Mouse (Mus musculus): ENCODE measurements around the gene Slc16a9.

The Slc16a9 gene

GRCm38 (mm10) chr10:70237936-70238335 lies 7.0 kb upstream of the Slc16a9 start:
- ChIA-PET POLR2A (no interaction called here), CTCF (interaction anchor here in 1 of 4 experiments (0.6 kb wide), 1 partner anchor 448 kb away, joined by 3 read pairs; no protein-coding TSS in a partner anchor)

- ChIA-PET POLR2A (interaction anchor here in 3 of 4 experiments (0.6 to 4.0 kb wide), 7 partner anchors 10 to 60 kb away, joined by 3 to 20 read pairs (median 3); no protein-coding TSS in a partner anchor), CTCF (interaction anchor here (0.6 to 4.7 kb wide), 8 partner anchors 11 to 791 kb away, joined by 3 to 25 read pairs (median 5); no protein-coding TSS in a partner anchor)
Observed at GRCm38 (mm10) chr10:70242751-70243444, 2.0 kb upstream of the Slc16a9 start.

- CTCF ChIA-PET = interaction anchor here (0.6 to 4.7 kb wide), 23 partner anchors 9 to 630 kb away, joined by 3 to 25 read pairs (median 4); no protein-coding TSS in a partner anchor
- POLR2A ChIA-PET = interaction anchor here (0.5 to 4.0 kb wide), 36 partner anchors 7 to 584 kb away, joined by 3 to 20 read pairs (median 4); partner anchors contain the start of gene Ccdc6 (in 1 of the 4)
Observed at GRCm38 (mm10) chr10:70245559-70245945, 652 bp downstream of the Slc16a9 start.

DNA sequence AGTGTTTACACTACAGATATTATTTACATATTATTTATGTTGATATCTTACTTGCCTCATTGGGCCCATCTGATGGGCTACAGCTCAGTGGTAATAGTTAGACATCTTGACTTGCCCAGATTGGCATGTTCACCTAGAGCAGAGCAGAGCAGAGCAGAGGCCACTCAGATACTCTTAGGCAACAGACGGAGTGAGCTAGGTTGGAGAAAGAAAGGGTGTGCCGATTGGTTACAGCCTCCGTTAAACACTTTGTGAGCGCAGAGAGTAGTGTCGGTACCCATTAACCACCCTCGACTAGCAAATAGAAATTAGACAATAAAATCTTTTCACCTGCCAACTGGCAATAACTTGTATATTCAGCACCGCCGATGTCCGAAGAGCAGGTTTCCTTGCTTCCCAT lies 1.2 kb downstream of the Slc16a9 start:
- POLR2A ChIA-PET = interaction anchor here (0.5 to 4.0 kb wide), 23 partner anchors 8 to 584 kb away, joined by 3 to 20 read pairs (median 4); no protein-coding TSS in a partner anchor
- CTCF ChIA-PET = interaction anchor here in 3 of 4 experiments (0.6 to 4.7 kb wide), 10 partner anchors 10 to 884 kb away, joined by 3 to 25 read pairs (median 6); no protein-coding TSS in a partner anchor

- POLR2A ChIA-PET = interaction anchor here in 2 of 4 experiments (0.5 to 1.0 kb wide), 3 partner anchors 12 to 1330 kb away, joined by 3 to 5 read pairs (median 4); no protein-coding TSS in a partner anchor
- CTCF ChIA-PET = no interaction called here
Observed at GRCm38 (mm10) chr10:70250354-70250753, 5.5 kb downstream of the Slc16a9 start.

GRCm38 (mm10) chr10:70250766-70251165 lies 5.9 kb downstream of the Slc16a9 start:
- CTCF ChIA-PET = interaction anchor here in 1 of 4 experiments (1.6 kb wide), 1 partner anchor 46 kb away, joined by 5 read pairs; no protein-coding TSS in a partner anchor

DNA sequence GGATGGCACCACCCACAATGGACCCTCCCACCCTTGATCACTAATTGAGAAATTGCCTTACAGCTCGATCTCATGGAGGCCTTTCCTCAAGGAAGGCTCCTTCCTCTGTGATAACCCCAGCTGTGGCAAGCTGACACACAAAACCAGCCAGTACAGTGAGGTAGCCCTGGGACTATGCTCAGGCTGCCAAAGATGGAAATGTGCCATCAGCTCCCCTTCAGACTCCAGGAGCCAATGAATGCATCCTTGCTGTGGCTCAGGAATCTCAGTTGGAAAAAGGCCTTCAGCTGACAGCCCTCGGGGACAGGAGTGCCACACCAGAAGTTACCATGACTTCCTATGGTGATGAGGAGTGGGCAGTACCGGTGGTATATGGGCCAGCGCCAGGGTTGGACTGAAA lies 9.8 kb downstream of the Slc16a9 start:
- POLR2A ChIA-PET = interaction anchor here in 2 of 4 experiments (0.9 to 1.0 kb wide), 2 partner anchors 9 to 39 kb away, joined by 4 to 5 read pairs; no protein-coding TSS in a partner anchor

More at GRCm38 (mm10) chr10:70250766-70251165, 5.9 kb downstream of the Slc16a9 start:
- POLR2A ChIA-PET = interaction anchor here in 3 of 4 experiments (0.5 to 1.0 kb wide), 4 partner anchors 12 to 1331 kb away, joined by 3 to 5 read pairs (median 4); no protein-coding TSS in a partner anchor

DNA sequence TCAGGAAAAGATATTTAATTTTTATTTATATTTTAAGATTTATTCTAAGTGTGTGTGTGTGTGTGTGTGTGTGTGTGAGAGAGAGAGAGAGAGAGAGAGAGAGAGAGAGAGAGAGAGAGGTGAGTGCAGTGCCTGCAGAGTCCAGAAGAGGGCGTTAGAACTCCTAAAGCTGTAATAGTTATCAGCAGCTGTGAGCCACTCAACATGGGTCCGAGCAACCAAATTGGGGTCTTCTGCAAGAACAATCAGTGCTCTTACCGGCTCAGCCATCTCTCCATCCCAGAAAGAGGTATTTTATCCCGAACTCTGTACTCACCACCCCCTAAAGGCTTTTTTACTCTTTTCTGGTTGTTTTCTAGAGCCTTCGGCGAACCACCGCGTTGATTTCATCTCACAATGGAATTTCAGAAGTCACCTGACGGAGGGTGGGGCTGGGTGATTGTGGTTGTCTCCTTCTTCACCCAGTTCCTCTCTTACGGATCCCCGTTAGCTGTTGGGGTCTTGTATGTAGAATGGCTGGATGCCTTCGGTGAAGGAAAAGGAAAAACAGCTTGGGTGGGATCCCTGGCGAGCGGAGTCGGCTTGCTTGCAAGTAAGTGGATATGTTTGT lies 10.8 kb downstream of the Slc16a9 start:
- ChIA-PET POLR2A (interaction anchor here (0.6 to 2.3 kb wide), 19 partner anchors 8 to 812 kb away, joined by 3 to 7 read pairs (median 3); partner anchors contain the start of gene Slc16a9 (in 2 of the 4)), CTCF (interaction anchor here (0.6 to 1.9 kb wide), 52 partner anchors 10 to 1723 kb away, joined by 3 to 25 read pairs (median 4); partner anchors contain the start of gene Slc16a9 (in 3 of the 4))

More for the DNA sequence above, 9.8 kb downstream of the Slc16a9 start:
- CTCF ChIA-PET = interaction anchor here (0.6 to 1.9 kb wide), 8 partner anchors 9 to 698 kb away, joined by 3 to 10 read pairs (median 4); partner anchors contain the start of gene Slc16a9 (in 1 of the 4)

- ChIA-PET POLR2A (interaction anchor here in 2 of 4 experiments (1.0 to 2.3 kb wide), 6 partner anchors 9 to 60 kb away, joined by 3 to 7 read pairs (median 4); partner anchors contain the start of gene Slc16a9 (in 1 of the 2)), CTCF (interaction anchor here in 2 of 4 experiments (0.6 to 1.7 kb wide), 3 partner anchors 12 to 382 kb away, joined by 3 to 25 read pairs (median 7); partner anchors contain the start of gene Slc16a9 (in 1 of the 2))
Observed at GRCm38 (mm10) chr10:70257029-70257428, 12.1 kb downstream of the Slc16a9 start.

- ChIA-PET POLR2A (interaction anchor here in 2 of 4 experiments (0.7 to 1.2 kb wide), 4 partner anchors 15 to 123 kb away, joined by 3 read pairs; no protein-coding TSS in a partner anchor), CTCF (interaction anchor here in 2 of 4 experiments (0.7 to 1.1 kb wide), 2 partner anchors 36 to 108 kb away, joined by 3 read pairs; no protein-coding TSS in a partner anchor)
Observed at GRCm38 (mm10) chr10:70260904-70261303, 16.0 kb downstream of the Slc16a9 start.

- ChIA-PET CTCF (interaction anchor here in 2 of 4 experiments (0.6 to 1.5 kb wide), 4 partner anchors 17 to 192 kb away, joined by 3 to 7 read pairs (median 5); partner anchors contain the start of gene Slc16a9 (in 1 of the 2)), POLR2A (interaction anchor here in 1 of 4 experiments (1.0 to 1.6 kb wide), 3 partner anchors 11 to 32 kb away, joined by 3 to 4 read pairs (median 3); no protein-coding TSS in a partner anchor)
Observed at GRCm38 (mm10) chr10:70262051-70262450, 17.2 kb downstream of the Slc16a9 start.

DNA sequence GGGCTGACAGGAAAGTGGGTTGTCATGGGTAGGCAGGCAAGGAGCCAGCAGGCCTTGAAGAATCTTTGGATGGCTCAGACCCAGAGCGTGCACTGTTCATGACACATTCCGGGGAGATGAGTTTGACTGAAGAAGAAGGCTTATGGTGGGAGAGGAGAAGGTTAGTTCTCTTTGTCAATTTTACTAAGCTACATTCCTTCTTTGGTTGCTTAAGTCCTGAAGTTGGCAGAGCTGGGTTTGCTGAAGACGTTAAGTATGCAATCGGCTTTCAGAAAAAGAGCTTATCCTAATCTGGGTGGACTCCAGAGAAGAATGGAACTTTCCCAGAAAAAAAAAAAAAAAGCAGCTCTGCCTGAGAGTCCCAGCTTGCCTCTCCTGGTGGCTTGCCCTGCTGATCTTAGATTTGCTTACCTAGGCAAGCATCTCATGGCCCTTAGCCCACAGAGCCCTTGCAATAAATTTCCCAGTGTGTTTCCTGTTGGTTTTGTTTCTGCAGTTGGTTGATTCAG lies 18.8 kb downstream of the Slc16a9 start:
- CTCF ChIA-PET = interaction anchor here in 3 of 4 experiments (0.5 to 0.6 kb wide), 3 partner anchors 42 to 298 kb away, joined by 3 to 4 read pairs (median 3); no protein-coding TSS in a partner anchor
- POLR2A ChIA-PET = interaction anchor here in 2 of 4 experiments (0.6 to 1.1 kb wide), 3 partner anchors 11 to 285 kb away, joined by 3 to 5 read pairs (median 3); no protein-coding TSS in a partner anchor

DNA sequence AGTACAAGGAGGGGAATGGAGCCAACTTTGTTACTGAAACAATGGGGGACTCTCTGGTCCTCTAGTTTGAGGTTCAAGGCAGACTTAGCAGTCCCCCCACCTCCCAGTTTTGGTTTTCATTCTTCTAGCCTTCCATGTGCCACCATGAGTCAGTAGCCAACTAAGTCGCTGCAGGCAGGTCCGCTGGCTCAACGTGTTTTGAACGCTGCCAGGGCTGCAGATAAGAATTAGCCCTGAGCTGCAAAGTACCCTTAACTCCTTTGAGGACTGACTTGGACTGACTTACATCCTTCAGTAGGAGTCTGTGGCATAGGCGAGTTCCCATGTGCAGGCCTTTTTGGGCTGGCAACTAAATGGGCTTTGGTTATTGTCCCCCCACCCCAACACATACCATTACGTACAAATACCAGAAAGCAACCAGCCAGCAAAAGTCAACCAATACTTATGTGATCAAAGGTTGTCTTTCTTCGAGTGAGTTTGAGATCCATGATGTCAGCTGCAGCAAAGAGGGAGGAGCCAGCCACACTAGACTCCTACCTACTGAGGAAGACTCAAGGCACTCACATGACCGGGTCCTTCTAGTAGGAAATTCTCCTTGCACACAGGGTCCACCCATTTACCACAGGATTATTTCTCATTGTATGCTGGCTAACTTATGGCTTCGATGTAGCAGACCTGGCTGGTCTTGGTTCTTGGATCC lies 19.6 kb downstream of the Slc16a9 start:
- CTCF ChIA-PET = interaction anchor here in 1 of 4 experiments (0.7 kb wide), 2 partner anchors 242 to 731 kb away, joined by 5 to 6 read pairs; no protein-coding TSS in a partner anchor

GRCm38 (mm10) chr10:70266501-70266900 lies 21.6 kb downstream of the Slc16a9 start:
- ChIA-PET CTCF (no interaction called here), POLR2A (interaction anchor here in 2 of 4 experiments (1.1 to 1.7 kb wide), 2 partner anchors 11 to 22 kb away, joined by 3 to 5 read pairs; no protein-coding TSS in a partner anchor)

More for the DNA sequence above, 19.6 kb downstream of the Slc16a9 start:
- POLR2A ChIA-PET = interaction anchor here in 3 of 4 experiments (0.6 to 1.0 kb wide), 4 partner anchors 16 to 329 kb away, joined by 3 to 6 read pairs (median 4); partner anchors contain the start of gene Slc16a9 (in 1 of the 3)

GRCm38 (mm10) chr10:70268581-70269446 lies 23.9 kb downstream of the Slc16a9 start:
- ChIA-PET POLR2A (interaction anchor here in 2 of 4 experiments (1.1 to 1.4 kb wide), 3 partner anchors 25 to 27 kb away, joined by 3 to 5 read pairs (median 4); no protein-coding TSS in a partner anchor), CTCF (interaction anchor here (0.5 to 3.1 kb wide), 13 partner anchors 12 to 481 kb away, joined by 3 to 10 read pairs (median 3); partner anchors contain the start of gene Slc16a9 (in 2 of the 4))

DNA sequence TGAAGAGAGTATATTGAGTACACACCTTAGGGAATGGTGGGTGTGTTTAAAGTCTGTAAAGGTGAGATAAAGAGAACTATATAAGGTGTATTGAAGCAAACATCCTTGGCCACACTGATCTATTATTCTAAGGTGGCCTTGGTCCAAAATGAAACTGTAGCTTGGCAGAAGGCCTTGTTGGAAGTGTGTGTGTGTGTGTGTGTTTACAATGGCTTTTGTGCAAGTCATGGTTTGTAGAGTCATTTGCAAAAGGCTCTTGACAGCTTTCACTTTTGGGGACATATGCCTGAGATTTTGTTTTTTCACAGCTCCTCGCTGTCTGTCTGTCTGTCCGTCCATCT lies 24.5 kb downstream of the Slc16a9 start:
- ChIA-PET POLR2A (interaction anchor here in 2 of 4 experiments (1.1 to 1.4 kb wide), 3 partner anchors 24 to 26 kb away, joined by 3 to 5 read pairs (median 4); no protein-coding TSS in a partner anchor), CTCF (interaction anchor here in 3 of 4 experiments (0.6 to 3.1 kb wide), 10 partner anchors 12 to 482 kb away, joined by 3 to 10 read pairs (median 4); partner anchors contain the start of gene Slc16a9 (in 1 of the 3))
